Mouse (Mus musculus) spleen, adult 2 months (tissue): ENCODE measurements around the gene Pomgnt1. TPM values are rescaled to one million over a fixed set of nuclear protein-coding genes. Genes with fewer than 3 reads are reported as not detected.

Experiments used
- DNase-seq, 2 experiments: peaks; one replicate each; pipeline versions ENCODE4 v3.0.0 to v3.0.0-alpha.2; 2012 to 2021; ENCODE audit warnings: low spot score in 2 of 2, low read depth in 1 of 2
- H3K27ac ChIP-seq: fragments of 200-500 bp; 2 replicates; pipeline ENCODE4 v1.5.1; 2012; ENCODE audit warnings: low read length, inconsistent platforms; ENCODE audit not compliant: insufficient read depth
- H3K27me3 ChIP-seq: fragments of 200-500 bp; 2 replicates; pipeline ENCODE4 v1.6.1; 2012; ENCODE audit warnings: mild to moderate bottlenecking, moderate library complexity, low read length, inconsistent platforms; ENCODE audit not compliant: control insufficient read depth, insufficient read depth
- H3K36me3 ChIP-seq: fragments of 200-500 bp; 2 replicates; pipeline ENCODE4 v1.6.1; 2012; ENCODE audit warnings: mild to moderate bottlenecking, low read length, inconsistent platforms; ENCODE audit not compliant: control insufficient read depth, insufficient read depth
- H3K4me1 ChIP-seq: fragments of 200-500 bp; 2 replicates; pipeline ENCODE4 v1.6.1; 2011; ENCODE audit warnings: inconsistent platforms; ENCODE audit not compliant: control insufficient read depth, insufficient read depth, insufficient read length
- H3K4me3 ChIP-seq: fragments of 200-500 bp; 2 replicates; pipeline ENCODE4 v1.5.1; 2011; ENCODE audit warnings: mild to moderate bottlenecking, inconsistent platforms; ENCODE audit not compliant: insufficient read depth, insufficient read length; ENCODE audit errors: extremely low read depth
- CTCF ChIP-seq: fragments of 200-500 bp; IDR thresholded peaks from 2 replicates; pipeline ENCODE4 v1.5.1; 2011; ENCODE audit warnings: mild to moderate bottlenecking, inconsistent platforms; ENCODE audit not compliant: insufficient read depth, insufficient read length, insufficient replicate concordance; ENCODE audit errors: extremely low read depth
- POLR2A ChIP-seq: fragments of 200-500 bp; IDR thresholded peaks from 2 replicates; pipeline ENCODE4 v1.6.1; 2011; ENCODE audit warnings: low read depth, low read length, inconsistent platforms
- WGBS: fragments of 180-500 bp; shearing (Covaris S2); methylation state at CpG from one replicate; pipeline ENCODE4 v1.1.7; 2018; 5-methylcytosine and 5-hydroxymethylcytosine counted together
- polyA plus RNA-seq: library from polyadenylated mRNA; depleted of rRNA; stranded (reverse); fragments of >200 nt; gene quantifications from 2 replicates; pipeline ENCODE4 v1.2.3, GENCODE M21; 2012; rRNA removed

Gene Pomgnt1
- polyA plus RNA-seq, 1 experiment: 16.4 TPM

DNA sequence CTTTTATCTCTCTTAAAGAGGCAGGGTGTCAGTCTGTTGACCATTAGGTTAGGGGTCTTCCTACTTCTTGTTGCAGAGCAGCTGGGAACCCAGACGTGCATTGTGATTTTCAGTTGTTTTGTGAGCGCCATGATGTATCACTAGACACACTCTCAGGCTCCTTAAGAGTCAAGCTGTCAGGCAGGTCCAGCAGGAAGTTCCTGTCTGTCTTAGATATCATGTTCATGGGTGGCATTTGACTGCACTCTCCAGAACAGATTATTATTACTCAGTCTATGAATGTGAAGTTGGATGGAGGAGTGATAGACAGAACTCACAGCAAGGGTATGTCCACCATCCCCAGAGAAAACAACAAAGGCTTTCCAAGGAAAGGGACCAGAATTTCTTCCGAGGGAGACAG is 80.8 kb downstream of the Pomgnt1 start:
- H3K4me1 ChIP-seq: no peaks in the 10 kb centered on the region
- no peak for TF ChIP-seq POLR2A
- no peak for TF ChIP-seq CTCF
- H3K36me3 ChIP-seq: no peaks in the 10 kb centered on the region
- 70% methylated on average over 3 of the region's 3 CpGs for WGBS
- DNase-seq: no peak
- no peak overlapping the region for H3K4me3 ChIP-seq
- H3K27ac ChIP-seq: no peak overlapping the region
- H3K27me3 ChIP-seq: no peaks in the 10 kb centered on the region

DNA sequence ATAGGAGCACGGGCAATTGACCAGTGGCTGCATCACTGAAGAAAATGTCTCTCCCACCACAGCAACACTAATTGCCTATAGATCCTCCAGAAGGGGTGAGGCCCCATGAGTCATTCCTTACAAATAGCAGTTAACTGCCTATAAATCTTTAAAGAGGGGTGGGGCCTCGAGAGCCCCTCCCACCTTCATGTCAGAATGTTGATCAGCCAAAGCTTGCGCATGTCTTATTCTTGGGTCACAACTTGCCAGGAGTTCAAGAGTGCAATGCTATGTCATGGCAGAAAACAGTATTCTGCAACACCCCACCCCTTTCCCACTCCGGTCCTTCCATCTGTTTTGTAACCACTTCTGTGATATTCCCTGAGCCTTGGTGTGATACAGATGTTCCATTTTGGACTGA is 82.9 kb downstream of the Pomgnt1 start:
- 76% methylated on average over 4 of the region's 4 CpGs for WGBS
- DNase-seq: no peak
- Histone ChIP-seq H3K4me3 (no peak overlapping the region), H3K4me1 (no peaks in the 10 kb centered on the region), H3K27ac (no peak overlapping the region), H3K36me3 (no peaks in the 10 kb centered on the region), H3K27me3 (no peaks in the 10 kb centered on the region)
- TF ChIP-seq POLR2A (no peak), CTCF (no peak)

DNA sequence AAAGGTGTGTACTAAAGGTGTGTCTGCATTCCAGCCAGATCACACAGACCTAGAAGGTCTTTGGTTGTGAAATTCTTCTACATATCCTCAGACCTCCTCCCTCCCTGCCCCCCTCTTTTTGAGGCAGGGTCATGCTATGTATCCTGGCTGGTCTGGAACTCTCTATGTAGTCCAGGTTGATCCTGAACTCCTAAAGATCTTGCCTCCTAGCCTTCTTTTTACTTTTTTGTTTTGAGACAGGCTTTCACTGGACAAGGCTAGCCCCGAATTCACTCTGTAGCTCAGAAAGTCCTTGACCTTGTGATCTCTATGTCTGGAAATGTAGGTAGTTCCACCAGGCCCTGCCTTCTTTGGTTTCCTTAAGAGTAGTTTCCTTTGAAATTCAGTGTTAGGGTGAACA is 85.3 kb downstream of the Pomgnt1 start:
- DNase-seq: no peak
- TF ChIP-seq POLR2A (no peak), CTCF (no peak)
- 77% methylated on average over 1 of the region's 1 CpGs for WGBS
- Histone ChIP-seq H3K36me3 (no peaks in the 10 kb centered on the region), H3K27me3 (no peaks in the 10 kb centered on the region), H3K27ac (no peak overlapping the region), H3K4me3 (no peak overlapping the region), H3K4me1 (no peaks in the 10 kb centered on the region)

Other genes starting within 250 kb of the Pomgnt1 start
- not detected in 2 replicates for gene Kncn, start 239.4 kb upstream of the Pomgnt1 start, polyA plus RNA-seq
- gene 6430628N08Rik, start 233.2 kb upstream of the Pomgnt1 start, polyA plus RNA-seq: not detected in 2 replicates
- gene Dmbx1, start 183.9 kb upstream of the Pomgnt1 start, polyA plus RNA-seq: not detected in 2 replicates
- gene Faah, start 105.9 kb upstream of the Pomgnt1 start, polyA plus RNA-seq: 25.7 and 31.3 TPM in 2 replicates
- 8.2 and 9.3 TPM in 2 replicates for gene Nsun4, start 70.0 kb upstream of the Pomgnt1 start, polyA plus RNA-seq
- 44.5 and 48.9 TPM in 2 replicates for gene Uqcrh, start 48.8 kb upstream of the Pomgnt1 start, polyA plus RNA-seq
- gene Lrrc41, start 48.6 kb upstream of the Pomgnt1 start, polyA plus RNA-seq: 22.4 and 35.3 TPM in 2 replicates
- gene Rad54l, start 150 bp upstream of the Pomgnt1 start, polyA plus RNA-seq: 2.6 and 2.7 TPM in 2 replicates
- gene Lurap1, start 27.5 kb downstream of the Pomgnt1 start, polyA plus RNA-seq: 0.81 and 1.8 TPM in 2 replicates
- gene Tspan1, start 43.8 kb downstream of the Pomgnt1 start, polyA plus RNA-seq: 0.04 TPM in 1 of 2 replicates, not detected in the other
- not detected in 2 replicates for gene 1700042G07Rik, start 49.5 kb downstream of the Pomgnt1 start, polyA plus RNA-seq
- gene Gm49337, start 49.5 kb downstream of the Pomgnt1 start, polyA plus RNA-seq: not detected in 2 replicates
- 3.5 and 4.4 TPM in 2 replicates for gene Pik3r3, start 97.8 kb downstream of the Pomgnt1 start, polyA plus RNA-seq